Mouse (Mus musculus) forebrain, embryonic 11.5 days (tissue): ENCODE results near the gene Ralb. TPM values are rescaled to one million over a fixed set of nuclear protein-coding genes. Genes with fewer than 3 reads are reported as not detected.

Experiments used
- ATAC-seq: fragments of 200-750 bp; cut with Nextera tagmentation; replicated peaks from 2 replicates; pipeline ENCODE4 v1.8.0; 2017; ENCODE audit warnings: moderate TSS enrichment; ENCODE audit not compliant: low FRiP score
- DNase-seq: peaks from one replicate; pipeline ENCODE4 v3.0.0-alpha.2; 2017; ENCODE audit warnings: low spot score
- H3K27ac ChIP-seq: fragments of 300-500 bp; sonication (generic); 2 replicates; pipeline ENCODE4 v1.5.1; 2014; ENCODE audit warnings: low read depth, low read length
- H3K27me3 ChIP-seq: fragments of 300-500 bp; sonication (generic); 2 replicates; pipeline ENCODE4 v1.6.1; 2014; ENCODE audit warnings: mild to moderate bottlenecking, low read length, mixed read lengths; ENCODE audit not compliant: control insufficient read depth, insufficient read depth
- H3K36me3 ChIP-seq: fragments of 300-500 bp; sonication (generic); 2 replicates; pipeline ENCODE4 v1.6.1; 2014; ENCODE audit warnings: mild to moderate bottlenecking, low read length, moderate library complexity, mixed read lengths; ENCODE audit not compliant: control insufficient read depth, insufficient read depth
- H3K4me1 ChIP-seq: fragments of 300-500 bp; sonication (generic); replicated peaks from 2 replicates; pipeline ENCODE4 v1.6.1; 2014; ENCODE audit warnings: low read length, mixed read lengths; ENCODE audit not compliant: control insufficient read depth, insufficient read depth
- H3K4me2 ChIP-seq: fragments of 300-500 bp; sonication (generic); 2 replicates; pipeline ENCODE4 v1.6.1; 2014; ENCODE audit warnings: low read depth, mild to moderate bottlenecking, low read length, moderate library complexity, mixed read lengths; ENCODE audit not compliant: severe bottlenecking
- H3K4me3 ChIP-seq: fragments of 300-500 bp; sonication (generic); 2 replicates; pipeline ENCODE4 v1.5.1; 2014; ENCODE audit warnings: low read depth, low read length
- H3K9ac ChIP-seq: fragments of 300-500 bp; sonication (generic); 2 replicates; pipeline ENCODE4 v1.6.1; 2014; ENCODE audit warnings: low read length
- H3K9me3 ChIP-seq: fragments of 300-500 bp; sonication (generic); 2 replicates; pipeline ENCODE4 v1.6.1; 2016; ENCODE audit warnings: low read length, mixed read lengths; ENCODE audit not compliant: control insufficient read depth
- WGBS: fragments of 180-500 bp; shearing (Covaris S2); extraction: QIAGEN DNeasy Blood & Tissue Kit; methylation state at CpG from one replicate; pipeline ENCODE4 v1.1.7; 2014; 5-methylcytosine and 5-hydroxymethylcytosine counted together
- polyA plus RNA-seq: library from polyadenylated mRNA; unstranded; fragments of >200 nt; fragmentation: Nextera tagmentation; extraction: Ambion mirVana; gene quantifications from 2 replicates; pipeline ENCODE4 v1.2.1, GENCODE M21; 2014

Ralb gene
- polyA plus RNA-seq, 1 experiment from 2014 or later = 74.1 TPM

DNA sequence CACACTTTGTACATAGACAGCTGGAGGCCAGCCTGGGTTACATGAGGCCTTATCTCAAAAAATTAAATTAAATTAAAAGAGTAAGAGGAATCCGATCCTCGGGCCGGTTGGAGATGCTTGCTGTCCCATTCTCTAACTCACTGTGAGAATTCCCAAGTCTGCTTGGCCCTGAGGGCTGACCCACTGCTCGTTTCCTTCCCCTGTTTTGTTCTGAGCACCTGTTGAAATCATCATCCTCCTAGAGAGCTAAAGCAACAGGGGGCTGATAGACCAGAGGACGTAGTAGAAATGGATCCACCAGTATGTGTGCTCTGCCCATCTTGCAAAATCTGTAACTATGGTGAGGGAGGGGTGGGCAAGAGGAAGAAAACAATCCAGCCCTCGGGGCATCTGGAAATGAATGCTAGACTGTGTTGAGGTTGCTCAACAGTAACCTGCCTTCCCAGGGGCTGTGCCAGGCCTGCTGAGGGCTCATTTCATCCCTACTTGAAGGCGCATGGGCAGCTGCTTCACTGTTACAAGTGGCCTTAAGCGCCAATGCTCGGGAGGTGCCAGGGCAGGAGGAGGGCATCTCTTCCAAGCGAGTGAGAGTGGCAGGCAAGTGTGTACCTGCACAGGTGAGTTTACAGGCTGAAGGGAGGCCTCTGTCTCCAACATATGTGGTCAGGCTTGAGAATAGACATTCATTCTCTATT lies 53.8 kb downstream of the Ralb start:
- no peaks in the 10 kb centered on the region for H3K27me3 ChIP-seq
- no peak overlapping the region for H3K4me2 ChIP-seq
- no peaks in the 10 kb centered on the region for H3K36me3 ChIP-seq
- no peak for DNase-seq
- H3K4me3 ChIP-seq = no peak overlapping the region
- H3K4me1 ChIP-seq = no peaks in the 10 kb centered on the region
- 81% methylated on average over 10 of the region's 10 CpGs for WGBS
- H3K27ac ChIP-seq = no peak overlapping the region
- no peaks in the 10 kb centered on the region for H3K9me3 ChIP-seq
- no peak for ATAC-seq
- H3K9ac ChIP-seq = no peak overlapping the region

GRCm38 (mm10) chr1:119446753-119447283 lies 57.8 kb downstream of the Ralb start:
- Histone ChIP-seq H3K4me3 (no peak overlapping the region), H3K27ac (no peak overlapping the region), H3K4me2 (no peak overlapping the region), H3K9me3 (no peaks in the 10 kb centered on the region), H3K9ac (no peak overlapping the region), H3K27me3 (no peaks in the 10 kb centered on the region), H3K36me3 (no peaks in the 10 kb centered on the region), H3K4me1 (no peaks in the 10 kb centered on the region)
- DNase-seq (no peak), ATAC-seq (no peak)
- WGBS = 67% methylated on average over 10 of the region's 10 CpGs

GRCm38 (mm10) chr1:119443591-119444350 lies 60.8 kb downstream of the Ralb start:
- no peak overlapping the region for H3K4me3 ChIP-seq
- H3K27me3 ChIP-seq = no peaks in the 10 kb centered on the region
- H3K36me3 ChIP-seq = no peaks in the 10 kb centered on the region
- H3K4me1 ChIP-seq = no peaks in the 10 kb centered on the region
- DNase-seq (no peak), ATAC-seq (no peak)
- H3K4me2 ChIP-seq = no peak overlapping the region
- H3K27ac ChIP-seq = no peak overlapping the region
- WGBS = 89% methylated on average over 21 of the region's 21 CpGs
- no peaks in the 10 kb centered on the region for H3K9me3 ChIP-seq
- H3K9ac ChIP-seq = no peak overlapping the region

GRCm38 (mm10) chr1:119442901-119443300 lies 61.7 kb downstream of the Ralb start:
- no peaks in the 10 kb centered on the region for H3K36me3 ChIP-seq
- H3K27ac ChIP-seq = no peak overlapping the region
- no peak overlapping the region for H3K9ac ChIP-seq
- WGBS = 94% methylated on average over 9 of the region's 9 CpGs
- no peaks in the 10 kb centered on the region for H3K4me1 ChIP-seq
- DNase-seq (no peak), ATAC-seq (no peak)
- no peaks in the 10 kb centered on the region for H3K27me3 ChIP-seq
- no peak overlapping the region for H3K4me3 ChIP-seq
- no peaks in the 10 kb centered on the region for H3K9me3 ChIP-seq
- H3K4me2 ChIP-seq = no peak overlapping the region

GRCm38 (mm10) chr1:119438105-119438637 lies 66.4 kb downstream of the Ralb start:
- Histone ChIP-seq H3K9ac (no peak overlapping the region), H3K36me3 (no peaks in the 10 kb centered on the region), H3K4me1 (no peaks in the 10 kb centered on the region), H3K27me3 (no peaks in the 10 kb centered on the region), H3K4me2 (no peak overlapping the region), H3K27ac (no peak overlapping the region), H3K4me3 (no peak overlapping the region), H3K9me3 (no peaks in the 10 kb centered on the region)
- no peak for DNase-seq
- 94% methylated on average over 9 of the region's 9 CpGs for WGBS
- no peak for ATAC-seq

DNA sequence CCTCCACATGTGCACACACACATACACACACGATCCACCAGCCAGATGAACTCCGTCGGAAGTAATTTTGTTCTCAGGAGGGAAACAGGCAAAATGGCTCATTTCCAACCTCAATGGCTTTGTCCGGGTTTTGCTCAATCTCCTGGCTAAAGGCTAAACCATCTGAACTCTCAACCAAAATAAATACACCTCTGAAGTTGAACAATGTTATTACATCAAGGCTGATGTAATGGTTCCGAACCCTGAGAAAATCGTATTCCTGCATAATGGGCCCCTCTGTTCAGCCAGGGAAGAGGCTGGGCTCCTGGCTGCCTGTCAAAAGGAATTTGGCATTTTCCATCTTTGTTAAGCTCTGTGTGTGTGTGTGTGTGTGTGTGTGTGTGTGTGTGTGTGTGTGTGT lies 67.2 kb downstream of the Ralb start:
- H3K9ac ChIP-seq = no peak overlapping the region
- no peak overlapping the region for H3K27ac ChIP-seq
- H3K36me3 ChIP-seq = no peaks in the 10 kb centered on the region
- H3K4me3 ChIP-seq = no peak overlapping the region
- 76% methylated on average over 6 of the region's 6 CpGs for WGBS
- H3K9me3 ChIP-seq = no peaks in the 10 kb centered on the region
- DNase-seq (no peak), ATAC-seq (no peak)
- H3K27me3 ChIP-seq = no peaks in the 10 kb centered on the region
- no peaks in the 10 kb centered on the region for H3K4me1 ChIP-seq
- H3K4me2 ChIP-seq = no peak overlapping the region

- Histone ChIP-seq H3K9me3 (no peaks in the 10 kb centered on the region), H3K9ac (no peak overlapping the region), H3K36me3 (no peaks in the 10 kb centered on the region), H3K4me2 (no peak overlapping the region), H3K4me1 (peaks cover 9% of the 10 kb centered on the region; the same call in 1 of the 2 replicates), H3K27ac (no peak overlapping the region), H3K4me3 (no peak overlapping the region), H3K27me3 (peaks cover 41% of the 10 kb centered on the region)
- no peak for DNase-seq
- WGBS = 44% methylated on average over 6 of the region's 6 CpGs
- no peak for ATAC-seq
These were observed 80.3 kb downstream of the Ralb start for GRCm38 (mm10) chr1:119424141-119424860.

- no peaks in the 10 kb centered on the region for H3K9me3 ChIP-seq
- peak; percentile 21; the same call in 1 of the 2 replicates for ATAC-seq
- no peaks in the 10 kb centered on the region for H3K36me3 ChIP-seq
- H3K9ac ChIP-seq = no peak overlapping the region
- H3K27me3 ChIP-seq = peaks cover 45% of the 10 kb centered on the region
- peaks cover 9% of the 10 kb centered on the region; the same call in 1 of the 2 replicates for H3K4me1 ChIP-seq
- DNase-seq = peak; percentile 71
- H3K4me2 ChIP-seq = no peak overlapping the region
- H3K4me3 ChIP-seq = no peak overlapping the region
- WGBS = 5% methylated on average over 14 of the region's 14 CpGs
- H3K27ac ChIP-seq = no peak overlapping the region
These were observed 81.1 kb downstream of the Ralb start for GRCm38 (mm10) chr1:119423510-119423909.
